Mouse (Mus musculus): ENCODE results near the gene Epha6. TPM values are rescaled to one million over a fixed set of nuclear protein-coding genes. Genes with fewer than 3 reads are reported as not detected.
"Not testable (repeated sequence)": the region's sequence is repeated elsewhere in the genome, so short reads cannot be mapped to it uniquely, and the experiment has no call there.

Epha6 gene
- polyA plus RNA-seq, 1 experiment from 2014 or later: 0.08 TPM

GRCm38 (mm10) chr16:59854160-59854717, 751.1 kb downstream of the Epha6 start:
- no peak overlapping the region for H3K27ac ChIP-seq
- TF ChIP-seq CTCF (IDR thresholded peaks at IDR 0.05; ENCODE audit: low read depth): no peak
- WGBS: 70% methylated on average over 7 of the region's 7 CpGs
- no peak overlapping the region for H3K9ac ChIP-seq (ENCODE audit: low read depth, low read length)
- no peaks in the 10 kb centered on the region for H3K27me3 ChIP-seq (ENCODE audit: insufficient read depth, low read length)
- H3K4me2 ChIP-seq (ENCODE audit: low read length): no peak overlapping the region
- ATAC-seq (replicated peaks; ENCODE audit: low FRiP score, low read depth) (no peak), DNase-seq (ENCODE audit: low spot score) (no peak)
- H3K9me3 ChIP-seq (replicated peaks; ENCODE audit: low read length): no peaks in the 10 kb centered on the region
- H3K4me1 ChIP-seq (replicated peaks; ENCODE audit: insufficient read depth, low read length): no peaks in the 10 kb centered on the region
- H3K4me3 ChIP-seq (replicated peaks; ENCODE audit: low read depth, low read length): no peak overlapping the region
- no peaks in the 10 kb centered on the region for H3K36me3 ChIP-seq (ENCODE audit: insufficient read depth, low read length)

GRCm38 (mm10) chr16:59852689-59853088, 752.6 kb downstream of the Epha6 start:
- no peak for TF ChIP-seq CTCF (IDR thresholded peaks at IDR 0.05; ENCODE audit: low read depth)
- Histone ChIP-seq H3K9me3 (replicated peaks; ENCODE audit: low read length) (no peaks in the 10 kb centered on the region), H3K27ac (no peak overlapping the region), H3K4me1 (replicated peaks; ENCODE audit: insufficient read depth, low read length) (no peaks in the 10 kb centered on the region), H3K4me2 (ENCODE audit: low read length) (no peak overlapping the region), H3K9ac (ENCODE audit: low read depth, low read length) (no peak overlapping the region), H3K4me3 (replicated peaks; ENCODE audit: low read depth, low read length) (no peak overlapping the region), H3K27me3 (ENCODE audit: insufficient read depth, low read length) (no peaks in the 10 kb centered on the region), H3K36me3 (ENCODE audit: insufficient read depth, low read length) (no peaks in the 10 kb centered on the region)
- ATAC-seq (replicated peaks; ENCODE audit: low FRiP score, low read depth) (no peak), DNase-seq (ENCODE audit: low spot score) (no peak)
- 49% methylated on average over 2 of the region's 2 CpGs for WGBS

GRCm38 (mm10) chr16:59846574-59846973, 758.8 kb downstream of the Epha6 start:
- peak; percentile 66; the same call in 1 of the 2 replicates for ATAC-seq (replicated peaks; ENCODE audit: low FRiP score, low read depth)
- DNase-seq (ENCODE audit: low spot score): peak; percentile 69
- H3K9ac ChIP-seq (ENCODE audit: low read depth, low read length): no peak overlapping the region
- no peak overlapping the region for H3K4me3 ChIP-seq (replicated peaks; ENCODE audit: low read depth, low read length)
- H3K36me3 ChIP-seq (ENCODE audit: insufficient read depth, low read length): no peaks in the 10 kb centered on the region
- no peak overlapping the region for H3K4me2 ChIP-seq (ENCODE audit: low read length)
- H3K4me1 ChIP-seq (replicated peaks; ENCODE audit: insufficient read depth, low read length): no peaks in the 10 kb centered on the region
- no peaks in the 10 kb centered on the region for H3K9me3 ChIP-seq (replicated peaks; ENCODE audit: low read length)
- WGBS: 25% methylated on average over 3 of the region's 3 CpGs
- peak; percentile 77 for TF ChIP-seq CTCF (IDR thresholded peaks at IDR 0.05; ENCODE audit: low read depth)
- H3K27me3 ChIP-seq (ENCODE audit: insufficient read depth, low read length): no peaks in the 10 kb centered on the region
- no peak overlapping the region for H3K27ac ChIP-seq

- H3K9ac ChIP-seq (ENCODE audit: low read depth, low read length): no peak overlapping the region
- H3K27ac ChIP-seq: no peak overlapping the region
- no peaks in the 10 kb centered on the region for H3K4me1 ChIP-seq (replicated peaks; ENCODE audit: insufficient read depth, low read length)
- H3K4me2 ChIP-seq (ENCODE audit: low read length): no peak overlapping the region
- ATAC-seq (replicated peaks; ENCODE audit: low FRiP score, low read depth): no peak
- no peak for TF ChIP-seq CTCF (IDR thresholded peaks at IDR 0.05; ENCODE audit: low read depth)
- DNase-seq (ENCODE audit: low spot score): no peak
- WGBS: 76% methylated on average over 4 of the region's 4 CpGs
- H3K27me3 ChIP-seq (ENCODE audit: insufficient read depth, low read length): no peaks in the 10 kb centered on the region
- H3K36me3 ChIP-seq (ENCODE audit: insufficient read depth, low read length): no peaks in the 10 kb centered on the region
- H3K9me3 ChIP-seq (replicated peaks; ENCODE audit: low read length): no peaks in the 10 kb centered on the region
- H3K4me3 ChIP-seq (replicated peaks; ENCODE audit: low read depth, low read length): no peak overlapping the region
Measured at GRCm38 (mm10) chr16:59836778-59837177, 768.6 kb downstream of the Epha6 start.

- no peak for DNase-seq (ENCODE audit: low spot score)
- Histone ChIP-seq H3K27me3 (ENCODE audit: insufficient read depth, low read length) (no peaks in the 10 kb centered on the region), H3K9ac (ENCODE audit: low read depth, low read length) (no peak overlapping the region), H3K36me3 (ENCODE audit: insufficient read depth, low read length) (no peaks in the 10 kb centered on the region), H3K4me1 (replicated peaks; ENCODE audit: insufficient read depth, low read length) (no peaks in the 10 kb centered on the region), H3K4me3 (replicated peaks; ENCODE audit: low read depth, low read length) (no peak overlapping the region), H3K27ac (no peak overlapping the region), H3K4me2 (ENCODE audit: low read length) (no peak overlapping the region), H3K9me3 (replicated peaks; ENCODE audit: low read length) (no peaks in the 10 kb centered on the region)
- WGBS: 93% methylated on average over 10 of the region's 10 CpGs
- no peak for TF ChIP-seq CTCF (IDR thresholded peaks at IDR 0.05; ENCODE audit: low read depth)
- ATAC-seq (replicated peaks; ENCODE audit: low FRiP score, low read depth): no peak
Measured at GRCm38 (mm10) chr16:59836304-59836703, 769.0 kb downstream of the Epha6 start.

- ATAC-seq (replicated peaks; ENCODE audit: low FRiP score, low read depth) (no peak), DNase-seq (ENCODE audit: low spot score) (no peak)
- WGBS: 71% methylated on average over 5 of the region's 5 CpGs
- Histone ChIP-seq H3K27me3 (ENCODE audit: insufficient read depth, low read length) (no peaks in the 10 kb centered on the region), H3K36me3 (ENCODE audit: insufficient read depth, low read length) (no peaks in the 10 kb centered on the region), H3K4me1 (replicated peaks; ENCODE audit: insufficient read depth, low read length) (no peaks in the 10 kb centered on the region), H3K9ac (ENCODE audit: low read depth, low read length) (no peak overlapping the region), H3K4me3 (replicated peaks; ENCODE audit: low read depth, low read length) (no peak overlapping the region), H3K27ac (no peak overlapping the region), H3K9me3 (replicated peaks; ENCODE audit: low read length) (no peaks in the 10 kb centered on the region), H3K4me2 (ENCODE audit: low read length) (no peak overlapping the region)
- no peak for TF ChIP-seq CTCF (IDR thresholded peaks at IDR 0.05; ENCODE audit: low read depth)
Measured at GRCm38 (mm10) chr16:59832468-59832867, 772.9 kb downstream of the Epha6 start.

GRCm38 (mm10) chr16:59829655-59830054, 775.7 kb downstream of the Epha6 start:
- ATAC-seq (replicated peaks; ENCODE audit: low FRiP score, low read depth) (no peak), DNase-seq (ENCODE audit: low spot score) (no peak)
- 66% methylated on average over 13 of the region's 13 CpGs for WGBS
- Histone ChIP-seq H3K9ac (ENCODE audit: low read depth, low read length) (no peak overlapping the region), H3K4me3 (replicated peaks; ENCODE audit: low read depth, low read length) (no peak overlapping the region), H3K9me3 (replicated peaks; ENCODE audit: low read length) (no peaks in the 10 kb centered on the region), H3K27ac (no peak overlapping the region), H3K4me1 (replicated peaks; ENCODE audit: insufficient read depth, low read length) (no peaks in the 10 kb centered on the region), H3K36me3 (ENCODE audit: insufficient read depth, low read length) (no peaks in the 10 kb centered on the region), H3K4me2 (ENCODE audit: low read length) (no peak overlapping the region), H3K27me3 (ENCODE audit: insufficient read depth, low read length) (no peaks in the 10 kb centered on the region)
- TF ChIP-seq CTCF (IDR thresholded peaks at IDR 0.05; ENCODE audit: low read depth): no peak

- H3K4me3 ChIP-seq (replicated peaks; ENCODE audit: low read depth, low read length); DNase-seq (ENCODE audit: low spot score); H3K9ac ChIP-seq (ENCODE audit: low read depth, low read length); H3K4me1 ChIP-seq (replicated peaks; ENCODE audit: insufficient read depth, low read length); H3K27ac ChIP-seq; ATAC-seq (replicated peaks; ENCODE audit: low FRiP score, low read depth); H3K9me3 ChIP-seq (replicated peaks; ENCODE audit: low read length); H3K36me3 ChIP-seq (ENCODE audit: insufficient read depth, low read length); H3K27me3 ChIP-seq (ENCODE audit: insufficient read depth, low read length); H3K4me2 ChIP-seq (ENCODE audit: low read length): not testable (repeated sequence)
- WGBS: 74% methylated on average over 4 of the region's 4 CpGs
Measured at GRCm38 (mm10) chr16:59799790-59800189, 805.5 kb downstream of the Epha6 start.

All from kidney, postnatal 0 days (tissue).